Mouse (Mus musculus) midbrain, embryonic 14.5 days (tissue): ENCODE measurements around the gene Dnm1. TPM values are rescaled to one million over a fixed set of nuclear protein-coding genes. Genes with fewer than 3 reads are reported as not detected.

ENCODE experiments used
- ATAC-seq: fragments of 200-750 bp; cut with Nextera tagmentation; 2 replicates; pipeline ENCODE4 v1.8.0; 2017; ENCODE audit warnings: moderate number of reproducible peaks, moderate library complexity; ENCODE audit not compliant: low FRiP score, low TSS enrichment
- DNase-seq: peaks from one replicate; pipeline ENCODE4 v3.0.0-alpha.2; 2015
- H3K27ac ChIP-seq: fragments of 300-500 bp; sonication (generic); replicated peaks from 2 replicates; pipeline ENCODE4 v1.5.1; 2014; ENCODE audit warnings: mild to moderate bottlenecking, low read depth, low read length, moderate library complexity
- H3K27me3 ChIP-seq: fragments of 300-500 bp; sonication (generic); 2 replicates; pipeline ENCODE4 v1.6.1; 2014; ENCODE audit warnings: low read length, control low read depth, mixed read lengths; ENCODE audit not compliant: control insufficient read depth, insufficient read depth
- H3K36me3 ChIP-seq: fragments of 300-500 bp; sonication (generic); 2 replicates; pipeline ENCODE4 v1.6.1; 2014; ENCODE audit warnings: low read length, control low read depth; ENCODE audit not compliant: control insufficient read depth, insufficient read depth
- H3K4me1 ChIP-seq: fragments of 300-500 bp; sonication (generic); 2 replicates; pipeline ENCODE4 v1.6.1; 2014; ENCODE audit warnings: mild to moderate bottlenecking, antibody characterized with exemption, low read length, control low read depth; ENCODE audit not compliant: control insufficient read depth, insufficient read depth
- H3K4me2 ChIP-seq: fragments of 300-500 bp; sonication (generic); 2 replicates; pipeline ENCODE4 v1.6.1; 2014; ENCODE audit warnings: mild to moderate bottlenecking, low read length, moderate library complexity
- H3K4me3 ChIP-seq: fragments of 300-500 bp; sonication (generic); replicated peaks from 2 replicates; pipeline ENCODE4 v1.5.1; 2014; ENCODE audit warnings: low read depth, low read length
- H3K9ac ChIP-seq: fragments of 300-500 bp; sonication (generic); replicated peaks from 2 replicates; pipeline ENCODE4 v1.6.1; 2014; ENCODE audit warnings: mild to moderate bottlenecking, low read length, moderate library complexity
- H3K9me3 ChIP-seq: fragments of 300-500 bp; sonication (generic); 2 replicates; pipeline ENCODE4 v1.6.1; 2016; ENCODE audit warnings: low read length, control low read depth, mixed read lengths; ENCODE audit not compliant: control insufficient read depth
- WGBS: fragments of 180-500 bp; shearing (Covaris S2); extraction: QIAGEN DNeasy Blood & Tissue Kit; methylation state at CpG from one replicate; pipeline ENCODE4 v1.1.7; 2014; 5-methylcytosine and 5-hydroxymethylcytosine counted together
- polyA plus RNA-seq: library from polyadenylated mRNA; unstranded; fragments of >200 nt; fragmentation: Nextera tagmentation; extraction: Ambion mirVana; gene quantifications from 2 replicates; pipeline ENCODE4 v1.2.1, GENCODE M21; 2014

Dnm1 gene
- polyA plus RNA-seq, 1 experiment from 2014 or later, result 90.6 TPM

DNA sequence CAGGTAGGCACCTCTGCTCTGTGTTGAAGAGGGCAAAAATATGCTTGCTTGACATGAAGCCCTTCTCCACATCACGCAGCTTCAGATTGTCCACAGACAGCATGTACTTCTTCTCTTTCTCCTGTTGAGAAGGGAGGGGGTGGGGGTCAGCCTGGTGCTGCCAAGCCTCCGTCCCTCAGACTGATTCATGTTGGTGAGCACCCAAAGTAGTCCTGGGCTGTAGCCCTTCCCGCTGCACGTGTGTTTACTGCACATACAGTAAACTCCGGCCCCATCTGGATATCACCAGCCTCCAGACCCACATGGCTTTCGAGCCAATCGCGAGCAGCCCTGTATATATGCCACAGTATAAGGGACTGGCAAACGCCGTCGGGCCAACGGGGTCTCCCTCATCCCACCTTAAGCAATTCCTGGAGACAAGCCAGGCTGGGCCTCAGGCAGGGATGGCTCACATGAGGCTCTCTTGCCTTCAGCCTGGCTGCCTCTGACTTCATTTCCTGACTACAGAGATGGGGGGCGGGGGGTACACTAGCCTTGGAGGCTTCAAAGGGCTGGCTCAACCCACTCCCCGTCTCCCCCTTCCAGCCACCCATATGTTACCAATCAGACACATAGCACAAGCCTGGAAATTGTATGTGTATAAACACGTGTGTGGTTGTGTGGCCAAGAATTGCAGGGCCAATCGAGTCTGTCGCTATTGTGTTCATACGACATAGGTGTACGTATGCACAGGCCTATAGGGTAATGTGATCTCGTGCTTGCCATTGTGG, 36.1 kb downstream of the Dnm1 start:
- Histone ChIP-seq H3K27me3 (peaks cover under 1% of the 10 kb centered on the region; the same call in 1 of the 2 replicates), H3K27ac (0 out of 2 replicates have a peak overlapping the region, but pooled peaks have one; percentile 20), H3K36me3 (peaks cover 33% of the 10 kb centered on the region), H3K9ac (no peak overlapping the region), H3K4me3 (no peak overlapping the region), H3K4me1 (peaks cover 13% of the 10 kb centered on the region), H3K4me2 (no peak overlapping the region), H3K9me3 (no peaks in the 10 kb centered on the region)
- ATAC-seq, result no peak
- no peak for DNase-seq
- WGBS, result 81% methylated on average over 20 of the region's 20 CpGs

DNA sequence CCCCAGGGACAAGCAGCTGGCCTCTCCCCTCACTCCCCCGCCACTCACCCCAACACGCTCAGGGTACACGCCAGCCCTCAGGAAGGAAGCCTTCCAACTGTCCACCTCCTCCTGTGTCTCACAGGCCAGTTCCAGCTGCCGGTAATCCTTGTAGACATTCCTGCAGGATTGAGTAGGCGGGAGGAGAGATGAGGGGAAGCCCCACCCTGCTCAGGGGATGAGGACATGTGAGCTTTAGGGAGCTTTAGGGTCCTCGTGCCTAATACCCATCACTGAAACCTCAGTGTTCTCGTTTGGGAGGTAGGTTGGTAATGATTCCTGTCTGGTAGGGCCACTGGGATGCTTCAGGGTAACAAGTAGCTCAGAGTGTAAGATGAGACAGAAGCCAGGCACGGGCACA, 37.4 kb downstream of the Dnm1 start:
- Histone ChIP-seq H3K9ac (no peak overlapping the region), H3K36me3 (peaks cover 40% of the 10 kb centered on the region), H3K4me2 (no peak overlapping the region), H3K4me1 (peaks cover 15% of the 10 kb centered on the region), H3K27ac (no peak overlapping the region), H3K9me3 (no peaks in the 10 kb centered on the region), H3K27me3 (peaks cover 6% of the 10 kb centered on the region; the same call in 1 of the 2 replicates), H3K4me3 (no peak overlapping the region)
- DNase-seq (no peak), ATAC-seq (no peak)
- 11% methylated on average over 8 of the region's 8 CpGs for WGBS

DNA sequence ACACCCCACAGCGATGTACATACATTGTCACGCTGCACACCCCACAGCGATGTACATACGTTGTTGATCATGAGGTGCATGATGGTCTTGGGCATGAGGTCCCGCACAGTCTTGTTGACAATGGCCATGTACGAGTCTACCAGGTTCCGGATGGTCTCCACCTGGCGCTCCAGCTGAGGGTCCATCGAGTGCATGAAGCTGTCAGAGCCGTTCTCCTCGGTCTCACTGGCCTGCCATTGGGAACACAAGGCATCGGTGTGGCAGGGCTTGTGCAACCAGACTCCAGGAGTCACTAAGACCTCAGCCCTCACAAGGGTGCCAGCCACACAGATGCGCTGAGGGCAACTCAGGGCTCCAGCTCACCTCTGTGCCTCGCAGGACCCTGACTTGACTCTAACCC, 38.3 kb downstream of the Dnm1 start:
- ATAC-seq (no peak), DNase-seq (no peak)
- no peak overlapping the region for H3K4me3 ChIP-seq
- H3K27ac ChIP-seq, result no peak overlapping the region
- no peaks in the 10 kb centered on the region for H3K9me3 ChIP-seq
- peaks cover 15% of the 10 kb centered on the region for H3K4me1 ChIP-seq
- no peak overlapping the region for H3K4me2 ChIP-seq
- H3K36me3 ChIP-seq, result peaks cover 43% of the 10 kb centered on the region
- 95% methylated on average over 14 of the region's 14 CpGs for WGBS
- H3K9ac ChIP-seq, result no peak overlapping the region
- H3K27me3 ChIP-seq, result peaks cover 6% of the 10 kb centered on the region; the same call in 1 of the 2 replicates

DNA sequence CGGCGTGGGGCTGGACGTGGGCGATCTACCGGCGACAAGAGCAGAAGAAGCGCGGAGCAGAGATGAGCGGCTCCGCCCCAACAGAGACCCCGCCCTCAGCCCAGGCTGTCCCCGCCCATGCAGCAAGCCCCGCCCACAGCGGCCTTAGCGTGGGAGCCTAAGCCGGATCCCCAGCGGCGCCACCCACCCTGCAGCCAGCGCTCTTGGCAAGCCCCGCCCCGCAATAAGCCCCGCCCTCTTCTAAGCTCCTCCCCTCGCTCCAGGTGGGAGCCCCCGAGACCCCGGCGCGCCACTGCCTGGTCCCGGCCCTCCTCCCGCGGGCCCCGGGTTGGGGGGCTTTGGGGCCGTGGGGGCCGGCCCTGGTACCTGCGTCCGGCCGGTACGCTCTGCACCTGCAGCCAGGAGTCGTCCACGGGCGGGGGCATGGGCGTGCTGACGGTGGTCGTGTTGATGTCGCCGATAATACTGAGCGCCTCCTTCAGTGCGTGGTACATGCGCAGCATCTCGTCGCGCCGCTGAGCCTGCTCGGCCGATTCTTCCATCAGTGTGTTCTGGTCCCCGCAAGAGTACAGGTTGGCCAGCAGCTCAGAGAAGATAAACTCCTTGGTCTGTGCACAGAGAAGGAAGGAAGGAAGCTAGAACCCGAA, 40.7 kb downstream of the Dnm1 start:
- Histone ChIP-seq H3K4me1 (peaks cover 8% of the 10 kb centered on the region), H3K9ac (peak overlapping the region; percentile 56), H3K4me2 (peak overlapping the region; percentile 80), H3K4me3 (peak overlapping the region; percentile 39), H3K27me3 (peaks cover 6% of the 10 kb centered on the region; the same call in 1 of the 2 replicates), H3K9me3 (no peaks in the 10 kb centered on the region), H3K36me3 (peaks cover 66% of the 10 kb centered on the region), H3K27ac (no peak overlapping the region; the same call in 1 of the 2 replicates)
- WGBS, result 1% methylated on average over 56 of the region's 56 CpGs
- ATAC-seq, result peak; percentile 68
- DNase-seq, result peak; percentile 85

DNA sequence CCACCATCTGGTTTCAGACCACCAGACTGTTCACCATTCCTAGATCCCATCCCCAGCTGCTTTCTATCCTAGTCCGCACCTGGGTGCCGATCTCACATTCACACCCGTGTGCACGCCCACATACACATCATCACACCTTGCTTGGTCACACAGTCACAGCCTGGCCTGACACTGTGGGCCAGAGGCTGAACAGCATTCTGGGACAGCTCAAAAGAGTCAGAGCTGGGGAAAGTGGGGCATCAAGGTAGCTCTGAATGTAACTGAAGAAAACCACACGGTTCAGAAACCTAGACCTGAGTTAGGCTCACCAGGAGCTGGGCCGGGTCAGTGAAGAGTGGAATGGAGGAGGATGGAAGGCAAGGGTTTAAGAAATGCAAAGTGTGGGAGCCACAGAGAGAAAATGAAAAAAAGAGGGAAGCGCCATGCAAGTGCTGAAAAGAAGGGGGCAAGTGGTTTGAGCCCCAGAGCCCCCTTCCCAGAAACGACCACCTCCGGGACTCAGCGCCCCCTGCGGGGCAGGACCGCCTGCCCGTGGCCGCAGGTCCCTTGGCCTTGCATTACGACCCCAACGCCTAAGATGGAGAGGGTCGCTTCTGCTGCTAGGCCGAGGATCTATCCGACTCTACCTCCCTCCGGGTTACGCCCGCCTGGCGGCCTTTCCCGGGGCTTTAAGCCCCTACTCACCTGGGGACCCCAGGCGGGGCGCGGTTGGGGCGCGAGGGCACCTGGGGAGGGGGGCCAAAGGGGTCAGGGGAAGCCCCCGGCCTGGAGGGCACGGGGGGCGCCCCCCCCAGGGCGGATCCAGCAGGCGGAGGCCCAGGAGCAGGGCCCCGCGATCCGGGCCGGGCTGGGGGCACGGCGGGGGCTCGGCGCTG, 41.5 kb downstream of the Dnm1 start:
- Histone ChIP-seq H3K27ac (no peak overlapping the region), H3K27me3 (peaks cover 6% of the 10 kb centered on the region; the same call in 1 of the 2 replicates), H3K36me3 (peaks cover 73% of the 10 kb centered on the region)

DNA sequence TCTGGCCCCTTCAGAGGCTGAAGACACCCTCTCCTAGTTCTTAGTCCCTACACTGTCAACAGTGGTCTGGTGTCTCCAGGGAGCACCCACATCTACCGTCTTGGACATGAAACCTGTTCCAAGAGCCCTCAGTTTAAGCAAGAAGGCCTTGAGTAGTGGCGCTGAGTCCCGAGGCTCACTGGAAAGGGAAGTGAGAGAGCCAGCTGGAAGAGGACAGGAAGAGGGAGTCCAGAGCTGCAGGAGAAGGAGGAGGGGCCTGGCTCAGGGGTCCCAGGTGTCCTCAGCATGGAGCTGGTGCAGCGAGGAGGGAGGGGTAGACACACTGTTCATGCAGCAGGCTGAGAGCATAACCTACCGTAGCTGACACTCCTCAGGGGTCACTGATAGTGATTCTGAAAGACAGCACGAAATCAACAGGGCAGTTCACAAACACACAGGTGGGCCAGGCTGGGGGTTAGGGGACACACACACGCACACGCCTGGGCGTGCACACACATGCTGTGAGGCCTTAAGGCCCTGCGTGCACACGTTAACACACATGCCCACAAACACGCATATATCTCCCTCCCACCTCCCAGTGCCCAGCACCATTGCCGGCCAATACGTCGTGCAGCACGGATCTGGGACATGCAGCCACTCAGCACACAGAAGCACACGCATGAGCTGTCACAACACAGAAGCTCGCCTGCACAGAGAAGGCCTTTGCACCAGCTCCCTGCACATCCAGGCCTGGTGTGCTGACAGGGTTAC, 42.9 kb downstream of the Dnm1 start:
- H3K36me3 ChIP-seq, result peaks cover 81% of the 10 kb centered on the region
- H3K4me3 ChIP-seq, result no peak overlapping the region
- H3K4me1 ChIP-seq, result peaks cover 8% of the 10 kb centered on the region
- 88% methylated on average over 18 of the region's 18 CpGs for WGBS
- H3K9me3 ChIP-seq, result no peaks in the 10 kb centered on the region
- no peak overlapping the region for H3K9ac ChIP-seq
- H3K27me3 ChIP-seq, result peaks cover 6% of the 10 kb centered on the region; the same call in 1 of the 2 replicates
- H3K4me2 ChIP-seq, result no peak overlapping the region
- DNase-seq (no peak), ATAC-seq (no peak)
- H3K27ac ChIP-seq, result no peak overlapping the region

More for the DNA sequence above, 41.5 kb downstream of the Dnm1 start:
- Histone ChIP-seq H3K4me3 (peak overlapping the region; percentile 39), H3K4me2 (peak overlapping the region; percentile 80), H3K9me3 (no peaks in the 10 kb centered on the region), H3K4me1 (peaks cover 8% of the 10 kb centered on the region), H3K9ac (peak overlapping the region; percentile 56)
- WGBS, result 10% methylated on average over 42 of the region's 42 CpGs
- peak; percentile 18; the same call in 1 of the 2 replicates for ATAC-seq
- no peak for DNase-seq

DNA sequence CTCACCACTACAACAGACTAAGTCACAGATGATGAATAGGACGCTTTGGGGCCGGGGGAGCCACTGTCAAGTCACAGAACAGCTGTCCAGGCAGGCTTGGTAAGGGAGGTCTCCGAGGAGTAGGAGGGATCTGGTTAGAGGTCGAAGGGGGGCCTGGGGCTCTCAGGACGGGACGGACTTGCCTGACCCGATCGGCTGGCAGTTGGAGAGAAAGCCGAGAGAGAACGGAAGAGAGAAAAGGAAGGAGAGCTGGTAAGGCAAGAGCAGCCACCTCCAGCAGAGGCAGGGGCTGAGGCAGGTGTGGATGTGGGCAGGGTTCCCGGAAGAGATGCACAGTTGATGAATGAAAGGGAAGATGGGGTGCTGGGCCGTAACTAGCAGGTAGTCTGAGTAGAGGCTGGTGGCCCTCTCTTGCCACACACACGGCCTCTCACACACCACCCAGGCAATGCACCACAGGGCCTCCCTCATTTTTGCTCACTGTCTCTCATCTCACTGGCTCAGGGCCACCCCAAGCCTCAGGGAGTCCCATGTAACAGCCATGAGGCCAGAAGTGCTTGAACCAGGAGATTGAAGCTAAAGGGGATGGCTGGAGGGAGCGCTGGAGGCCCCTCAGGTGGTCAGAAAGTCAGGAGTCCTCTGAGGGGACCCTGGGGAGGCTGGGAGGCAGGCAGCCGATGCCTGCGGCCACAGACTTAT, 44.1 kb downstream of the Dnm1 start:
- no peak overlapping the region for H3K4me3 ChIP-seq
- no peak for ATAC-seq

More for the DNA sequence above, 44.1 kb downstream of the Dnm1 start:
- no peaks in the 10 kb centered on the region for H3K9me3 ChIP-seq
- H3K4me1 ChIP-seq, result peaks cover 8% of the 10 kb centered on the region
- no peak overlapping the region for H3K4me2 ChIP-seq
- H3K27me3 ChIP-seq, result peaks cover 6% of the 10 kb centered on the region; the same call in 1 of the 2 replicates
- no peak overlapping the region for H3K9ac ChIP-seq
- DNase-seq, result no peak
- 91% methylated on average over 16 of the region's 16 CpGs for WGBS
- H3K27ac ChIP-seq, result no peak overlapping the region
- H3K36me3 ChIP-seq, result peaks cover 85% of the 10 kb centered on the region
